Mouse (Mus musculus): ENCODE measurements around the gene Ostm1.

Ostm1 gene

GRCm38 (mm10) chr10:42680582-42681001, 97.0 kb downstream of the Ostm1 start:
- DNase-seq (ENCODE audit: low spot score): no peak

GRCm38 (mm10) chr10:42682421-42682820, 98.8 kb downstream of the Ostm1 start:
- no peak for DNase-seq (ENCODE audit: low spot score)

- DNase-seq (ENCODE audit: low spot score): no peak
These were observed 104.3 kb downstream of the Ostm1 start for GRCm38 (mm10) chr10:42687873-42688272.

- DNase-seq (ENCODE audit: low spot score): no peak
These were observed 106.1 kb downstream of the Ostm1 start for GRCm38 (mm10) chr10:42689694-42690093.

- DNase-seq (ENCODE audit: low spot score): no peak
These were observed 106.8 kb downstream of the Ostm1 start for GRCm38 (mm10) chr10:42690233-42691028.

- no peak for DNase-seq (ENCODE audit: low spot score)
These were observed 107.4 kb downstream of the Ostm1 start for GRCm38 (mm10) chr10:42691051-42691450.

- no peak for DNase-seq (ENCODE audit: low spot score)
These were observed 108.5 kb downstream of the Ostm1 start for GRCm38 (mm10) chr10:42692095-42692494.

- DNase-seq (ENCODE audit: low spot score): no peak
These were observed 109.2 kb downstream of the Ostm1 start for GRCm38 (mm10) chr10:42692794-42693193.

- DNase-seq (ENCODE audit: low spot score): no peak
These were observed 109.9 kb downstream of the Ostm1 start for GRCm38 (mm10) chr10:42693482-42693881.

GRCm38 (mm10) chr10:42696361-42696760, 112.7 kb downstream of the Ostm1 start:
- DNase-seq (ENCODE audit: low spot score): no peak

- peak; percentile 60 for DNase-seq (ENCODE audit: low spot score)
These were observed 113.4 kb downstream of the Ostm1 start for GRCm38 (mm10) chr10:42697007-42697406.

GRCm38 (mm10) chr10:42698375-42698774, 114.8 kb downstream of the Ostm1 start:
- DNase-seq (ENCODE audit: low spot score): no peak

GRCm38 (mm10) chr10:42698994-42699393, 115.4 kb downstream of the Ostm1 start:
- DNase-seq (ENCODE audit: low spot score): peak; percentile 36

- DNase-seq (ENCODE audit: low spot score): no peak
These were observed 118.5 kb downstream of the Ostm1 start for GRCm38 (mm10) chr10:42702111-42702510.

- DNase-seq (ENCODE audit: low spot score): no peak
These were observed 131.1 kb downstream of the Ostm1 start for GRCm38 (mm10) chr10:42714676-42715075.

- DNase-seq (ENCODE audit: low spot score): no peak
These were observed 131.9 kb downstream of the Ostm1 start for GRCm38 (mm10) chr10:42715366-42716035.

GRCm38 (mm10) chr10:42722116-42722515, 138.5 kb downstream of the Ostm1 start:
- no peak for DNase-seq (ENCODE audit: low spot score)

- no peak for DNase-seq (ENCODE audit: low spot score)
These were observed 139.9 kb downstream of the Ostm1 start for GRCm38 (mm10) chr10:42723275-42724232.

GRCm38 (mm10) chr10:42729607-42730006, 146.0 kb downstream of the Ostm1 start:
- DNase-seq (ENCODE audit: low spot score): no peak

GRCm38 (mm10) chr10:42734546-42735060, 151.0 kb downstream of the Ostm1 start:
- no peak for DNase-seq (ENCODE audit: low spot score)

GRCm38 (mm10) chr10:42751813-42752212, 168.2 kb downstream of the Ostm1 start:
- no peak for DNase-seq (ENCODE audit: low spot score)
